Mouse (Mus musculus) skeletal muscle tissue, adult 2 months (tissue): ENCODE measurements around the gene Zbtb16.

Experiments
- DNase-seq: peaks from one replicate; pipeline ENCODE4 v3.0.0-alpha.2; 2012; ENCODE audit warnings: low read depth, low spot score

Gene Zbtb16

GRCm38 (mm10) chr9:48710355-48711295, 125.4 kb downstream of the Zbtb16 start:
- DNase-seq: peak; percentile 87

GRCm38 (mm10) chr9:48707824-48708229, 128.2 kb downstream of the Zbtb16 start:
- DNase-seq: no peak

DNA sequence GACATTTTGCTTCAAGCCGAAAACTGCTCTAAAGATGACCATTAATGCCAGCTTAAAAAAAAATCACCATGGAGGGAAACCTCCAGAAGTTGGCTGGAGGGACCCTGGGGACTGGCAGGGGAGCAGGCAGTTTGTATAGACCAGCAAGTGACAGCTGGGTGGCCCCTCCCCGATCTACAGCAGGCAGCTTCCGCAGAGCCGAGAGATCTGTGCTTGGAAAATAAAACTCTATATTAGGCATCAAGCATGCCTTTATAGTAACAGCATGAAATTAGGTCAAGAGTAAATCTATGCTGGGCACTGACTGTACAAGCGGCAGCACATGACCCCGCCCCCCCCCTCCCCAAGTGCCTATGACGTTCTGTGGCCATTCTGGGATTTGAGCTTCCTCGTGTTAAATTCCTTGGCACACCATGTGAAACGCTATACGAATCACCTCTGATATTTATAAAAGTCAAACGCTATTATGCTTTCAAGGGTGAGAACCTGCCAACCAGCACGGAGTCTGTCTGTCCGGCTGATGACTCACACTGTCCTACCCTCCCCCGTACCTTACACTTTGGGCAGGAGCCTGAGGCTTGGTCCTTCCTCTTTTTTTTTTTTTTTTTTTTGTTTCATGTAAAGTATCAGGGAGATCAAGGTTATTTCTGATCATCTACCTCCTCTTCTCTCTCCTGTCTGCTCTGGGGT, 128.7 kb downstream of the Zbtb16 start:
- peak; percentile 96 for DNase-seq

- DNase-seq: no peak
Observed at GRCm38 (mm10) chr9:48701296-48701695, 134.7 kb downstream of the Zbtb16 start.

DNA sequence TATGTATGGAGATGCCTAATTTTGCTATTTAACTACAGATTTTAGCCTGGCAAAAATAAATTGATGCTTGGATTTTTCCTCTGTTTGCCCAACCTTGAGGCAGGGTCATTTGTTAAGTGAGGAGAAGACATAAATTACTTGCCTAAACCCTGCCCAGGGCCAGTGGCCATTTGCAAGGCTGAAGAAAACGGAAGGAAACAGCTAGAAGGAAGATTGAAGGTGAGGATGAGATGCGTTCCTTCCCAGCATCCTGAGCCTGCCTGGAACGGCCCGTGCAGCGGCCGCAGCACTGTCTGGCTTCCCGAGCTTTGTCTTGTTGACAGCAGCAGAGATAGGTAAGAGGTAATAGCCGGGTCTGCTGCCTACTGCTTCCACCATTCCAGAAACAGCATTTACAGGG, 135.2 kb downstream of the Zbtb16 start:
- DNase-seq: no peak

GRCm38 (mm10) chr9:48697470-48697815, 138.6 kb downstream of the Zbtb16 start:
- no peak for DNase-seq

GRCm38 (mm10) chr9:48696731-48697469, 139.1 kb downstream of the Zbtb16 start:
- no peak for DNase-seq

- no peak for DNase-seq
Observed at GRCm38 (mm10) chr9:48696330-48696729, 139.7 kb downstream of the Zbtb16 start.

GRCm38 (mm10) chr9:48695796-48696195, 140.2 kb downstream of the Zbtb16 start:
- DNase-seq: no peak

DNA sequence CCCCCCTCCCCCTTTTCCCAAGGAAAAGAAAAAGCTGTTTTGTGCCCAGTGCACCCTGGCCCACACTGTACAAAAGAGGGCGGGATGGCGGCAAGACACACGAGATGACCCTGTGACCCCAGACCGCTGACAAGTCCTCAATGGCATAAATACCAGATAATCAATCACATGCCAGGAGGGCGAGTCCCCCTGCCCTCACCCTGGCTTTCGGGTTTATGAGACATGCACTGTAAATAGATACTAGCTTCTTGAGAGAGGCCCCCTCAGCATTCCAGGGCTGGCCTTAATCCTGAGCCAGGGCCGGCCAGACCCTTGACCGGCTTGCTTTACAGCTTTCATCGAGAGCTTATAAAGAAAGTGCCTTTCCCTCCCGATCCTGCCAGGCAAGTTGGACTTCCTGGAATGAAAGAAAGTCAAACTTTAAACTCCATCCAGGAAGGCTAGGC, 141.4 kb downstream of the Zbtb16 start:
- DNase-seq: no peak

DNA sequence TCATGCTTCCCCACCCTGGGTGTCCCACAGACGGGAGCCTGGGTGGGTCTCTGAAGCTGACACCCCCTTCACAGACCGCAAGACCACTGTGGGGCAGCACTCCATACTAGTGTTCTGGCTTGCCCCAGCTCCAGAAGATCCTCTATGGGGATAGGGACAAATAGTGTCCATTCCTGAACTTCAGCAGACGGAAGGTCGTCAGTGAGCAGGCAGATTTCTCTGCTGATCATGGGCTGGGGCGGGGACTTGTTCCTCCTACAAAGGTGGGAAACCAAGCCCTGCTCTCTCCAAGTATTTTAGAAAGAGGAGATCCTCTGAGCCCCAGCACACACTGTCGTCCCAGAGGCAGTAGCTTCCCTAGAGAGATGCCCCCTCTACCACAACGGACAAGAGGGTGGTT, 142.3 kb downstream of the Zbtb16 start:
- no peak for DNase-seq

- no peak for DNase-seq
Observed at GRCm38 (mm10) chr9:48689718-48689980, 146.4 kb downstream of the Zbtb16 start.

DNA sequence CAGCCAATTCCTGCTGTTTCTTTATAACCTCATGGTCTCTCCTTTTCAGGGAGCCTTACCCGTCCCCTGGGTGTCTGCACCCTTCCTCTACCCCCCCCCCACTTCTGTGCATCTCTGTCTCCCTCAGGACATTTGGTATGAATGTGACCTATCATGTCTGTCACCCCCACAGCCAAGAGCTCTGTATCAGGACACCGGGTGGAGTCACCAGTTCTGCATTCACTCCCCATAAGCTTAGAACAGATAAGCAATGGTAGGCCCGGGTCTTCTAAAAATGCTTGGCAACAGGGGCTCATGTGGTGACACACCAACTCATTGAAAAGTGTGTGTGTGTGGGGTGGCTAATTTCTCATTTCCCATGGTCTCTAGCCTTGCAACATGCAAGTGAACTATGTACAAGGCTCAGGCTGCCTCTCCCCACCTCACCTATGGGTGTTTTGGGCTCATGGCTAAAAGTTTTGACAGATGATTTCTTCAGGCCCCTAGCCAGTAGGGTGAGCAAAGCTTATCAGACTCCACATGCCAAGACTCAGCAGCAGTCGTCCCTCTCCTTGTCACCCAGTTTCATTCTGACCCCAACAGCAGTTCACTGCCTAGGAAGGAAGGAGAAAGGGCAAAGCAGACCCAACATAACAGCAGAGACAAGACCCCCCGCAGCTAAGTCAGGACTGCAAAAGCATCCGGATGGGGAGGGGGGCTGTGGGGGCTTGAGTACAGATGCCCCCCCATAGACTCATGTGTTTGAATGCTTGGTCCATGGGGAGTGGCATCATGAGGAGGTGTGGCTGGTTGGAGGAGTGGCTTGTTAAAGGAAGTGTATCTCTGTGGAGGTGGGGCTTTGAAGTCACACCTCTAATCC, 146.9 kb downstream of the Zbtb16 start:
- no peak for DNase-seq

GRCm38 (mm10) chr9:48687891-48688290, 148.1 kb downstream of the Zbtb16 start:
- no peak for DNase-seq

DNA sequence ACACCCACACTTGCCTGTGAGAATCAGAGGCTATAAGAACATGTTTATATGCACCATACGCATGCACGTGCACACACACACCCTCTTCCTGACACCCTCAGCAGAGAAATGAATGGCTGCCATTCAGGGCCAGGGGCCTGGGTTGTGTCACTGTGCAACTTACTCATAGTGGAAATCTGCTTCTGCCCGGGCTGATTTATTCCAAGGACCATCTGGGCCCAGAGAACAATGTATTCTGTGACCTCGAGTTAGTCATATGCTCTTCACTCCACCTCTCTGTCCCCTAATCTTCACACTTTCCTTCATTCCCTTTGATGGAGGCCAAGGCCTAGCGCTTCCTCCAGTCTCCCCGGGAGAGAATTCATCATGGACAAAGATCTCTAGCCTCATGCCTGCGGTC, 150.3 kb downstream of the Zbtb16 start:
- DNase-seq: no peak

- no peak for DNase-seq
Observed at GRCm38 (mm10) chr9:48684144-48684543, 151.9 kb downstream of the Zbtb16 start.

DNA sequence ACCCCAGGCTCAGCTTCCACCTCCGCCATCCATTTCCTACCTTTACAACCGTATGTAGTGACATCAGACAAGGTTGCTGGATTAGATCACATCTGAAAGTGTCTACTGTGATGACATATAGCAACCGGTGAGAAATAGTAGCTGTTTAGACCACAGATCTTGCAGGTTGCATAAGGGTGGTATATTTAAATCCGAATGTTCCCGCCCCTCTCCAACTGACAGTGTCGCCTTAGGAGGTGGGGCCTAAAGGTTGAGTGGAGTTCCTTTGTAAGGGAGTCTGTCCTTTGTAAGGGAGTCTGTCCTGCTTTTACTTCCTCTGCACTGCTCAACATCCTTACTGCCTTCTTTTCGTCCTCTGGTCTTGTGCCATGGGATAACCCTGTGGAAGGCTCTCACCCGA, 154.8 kb downstream of the Zbtb16 start:
- no peak for DNase-seq

GRCm38 (mm10) chr9:48678426-48679358, 157.3 kb downstream of the Zbtb16 start:
- no peak for DNase-seq

DNA sequence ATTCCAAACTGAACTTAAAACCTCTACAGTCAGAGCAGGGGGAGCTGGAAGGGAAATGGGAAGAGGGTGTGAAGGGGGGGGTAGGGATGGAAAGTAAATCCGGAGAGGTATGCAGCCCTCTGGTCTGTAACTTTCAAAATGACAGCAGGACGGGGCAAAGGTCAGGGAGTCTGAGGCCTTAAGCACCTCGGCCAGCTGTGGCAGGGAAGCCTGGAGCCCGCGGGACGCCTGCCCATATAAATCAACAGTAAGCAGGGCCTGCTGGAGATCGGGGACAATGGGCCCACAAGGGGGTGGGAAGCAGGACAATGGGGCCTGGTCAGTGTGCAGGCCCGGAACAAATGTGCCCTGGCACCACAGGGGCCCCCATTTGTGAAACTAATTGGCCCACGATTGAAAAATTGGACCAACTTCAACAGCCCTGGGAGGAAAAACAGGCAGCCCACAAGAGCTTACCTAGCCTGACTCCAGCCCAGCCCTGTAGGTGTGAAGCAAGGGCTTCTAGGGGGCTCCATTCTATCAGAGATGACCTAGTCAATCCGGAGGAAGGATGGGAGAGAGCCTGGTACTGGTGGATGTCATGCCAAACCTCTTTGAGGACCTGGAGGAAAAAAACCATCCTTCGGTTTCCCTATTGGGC, 160.8 kb downstream of the Zbtb16 start:
- peak; percentile 76 for DNase-seq
